Mouse (Mus musculus) embryonic facial prominence, embryonic 12.5 days (tissue): ENCODE measurements at regions not wholly inside any gene's neighbourhood (a gene's known extent, or its start where the extent isn't known, plus 50 kb on each side); places are given as distances from the start of the nearest gene placed in this dataset.
A peak's percentile ranks its signal among the peaks of the same experiment; 100 is the strongest.
"Not testable (repeated sequence)": the region's sequence is repeated elsewhere in the genome, so short reads cannot be mapped to it uniquely, and the experiment has no call there.

ENCODE experiments used
- ATAC-seq: fragments of 200-750 bp; cut with Nextera tagmentation; 2 replicates; pipeline ENCODE4 v1.8.0; 2017; ENCODE audit not compliant: insufficient number of reproducible peaks, insufficient read depth, low FRiP score, low TSS enrichment
- H3K27ac ChIP-seq: fragments of 300-500 bp; sonication (generic); 2 replicates; pipeline ENCODE4 v1.5.1; 2016; ENCODE audit warnings: mild to moderate bottlenecking
- H3K27me3 ChIP-seq: fragments of 300-500 bp; sonication (generic); 2 replicates; pipeline ENCODE4 v1.6.1; 2016; ENCODE audit warnings: mild to moderate bottlenecking, moderate library complexity
- H3K36me3 ChIP-seq: fragments of 300-500 bp; sonication (generic); 2 replicates; pipeline ENCODE4 v1.6.1; 2016; ENCODE audit warnings: mild to moderate bottlenecking
- H3K4me1 ChIP-seq: fragments of 300-500 bp; sonication (generic); 2 replicates; pipeline ENCODE4 v1.6.1; 2016
- H3K4me2 ChIP-seq: fragments of 300-500 bp; sonication (generic); replicated peaks from 2 replicates; pipeline ENCODE4 v1.6.1; 2016; ENCODE audit warnings: mild to moderate bottlenecking, moderate library complexity
- H3K4me3 ChIP-seq: fragments of 300-500 bp; sonication (generic); 2 replicates; pipeline ENCODE4 v1.5.1; 2016; ENCODE audit warnings: mild to moderate bottlenecking
- H3K9ac ChIP-seq: fragments of 300-500 bp; sonication (generic); 2 replicates; pipeline ENCODE4 v1.6.1; 2016; ENCODE audit warnings: mild to moderate bottlenecking, moderate library complexity
- H3K9me3 ChIP-seq: fragments of 300-500 bp; sonication (generic); 2 replicates; pipeline ENCODE4 v1.6.1; 2016; ENCODE audit warnings: mild to moderate bottlenecking, moderate library complexity
- WGBS: fragments of 180-500 bp; shearing (Covaris S2); methylation state at CpG from one replicate; pipeline ENCODE4 v1.1.7; 2016; 5-methylcytosine and 5-hydroxymethylcytosine counted together

DNA sequence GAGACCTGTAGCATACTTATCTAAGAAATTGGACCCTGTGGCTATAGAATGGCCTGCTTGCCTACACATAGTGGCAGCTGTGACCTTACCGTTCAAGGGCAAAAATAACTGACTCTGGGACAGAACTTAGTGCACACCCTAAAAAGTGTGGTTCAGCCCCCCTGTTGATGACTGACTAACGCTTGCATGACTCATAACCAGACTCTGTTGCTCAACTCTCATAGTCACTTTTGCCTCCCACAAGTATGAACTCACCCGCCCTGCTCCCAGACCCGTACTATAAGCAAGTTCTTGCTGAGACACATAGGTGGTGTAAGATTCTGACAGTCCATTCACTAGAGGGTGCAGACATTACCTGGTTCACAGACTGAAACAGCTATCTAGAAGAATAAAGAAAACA lies 424.3 kb upstream of the Cntn5 start:
- no peak overlapping the region for H3K9ac ChIP-seq
- H3K36me3 ChIP-seq: no peaks in the 10 kb centered on the region
- no peaks in the 10 kb centered on the region for H3K9me3 ChIP-seq
- H3K27ac ChIP-seq: no peak overlapping the region
- H3K4me1 ChIP-seq: no peaks in the 10 kb centered on the region
- WGBS: 86% methylated on average over 4 of the region's 4 CpGs
- no peak overlapping the region for H3K4me3 ChIP-seq
- H3K27me3 ChIP-seq: no peaks in the 10 kb centered on the region
- H3K4me2 ChIP-seq: no peak overlapping the region
- ATAC-seq: no peak

DNA sequence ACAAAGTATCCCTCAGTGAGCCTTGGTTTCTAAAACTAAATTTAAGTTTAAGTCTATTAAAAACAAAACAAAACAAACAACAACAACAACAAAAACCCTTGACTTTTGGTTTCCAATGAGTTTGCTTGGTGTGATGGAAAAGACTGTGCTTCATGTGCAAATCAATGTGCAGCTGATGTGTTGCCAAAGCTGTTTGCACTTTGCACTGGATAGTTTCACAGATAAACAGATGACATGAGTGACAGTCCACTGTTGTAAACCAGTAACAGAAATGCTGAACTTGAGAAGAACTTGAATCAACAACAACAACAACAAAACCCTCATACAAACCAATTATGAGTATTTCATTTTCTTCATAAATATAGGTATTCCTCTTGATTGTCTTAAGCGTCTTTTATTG lies 412.6 kb upstream of the Cntn5 start:
- Histone ChIP-seq H3K9ac (no peak overlapping the region), H3K9me3 (no peaks in the 10 kb centered on the region), H3K4me3 (no peak overlapping the region), H3K4me1 (no peaks in the 10 kb centered on the region), H3K4me2 (no peak overlapping the region), H3K27ac (no peak overlapping the region), H3K27me3 (no peaks in the 10 kb centered on the region), H3K36me3 (no peaks in the 10 kb centered on the region)
- WGBS: 81% methylated on average over 1 of the region's 1 CpGs
- no peak for ATAC-seq

DNA sequence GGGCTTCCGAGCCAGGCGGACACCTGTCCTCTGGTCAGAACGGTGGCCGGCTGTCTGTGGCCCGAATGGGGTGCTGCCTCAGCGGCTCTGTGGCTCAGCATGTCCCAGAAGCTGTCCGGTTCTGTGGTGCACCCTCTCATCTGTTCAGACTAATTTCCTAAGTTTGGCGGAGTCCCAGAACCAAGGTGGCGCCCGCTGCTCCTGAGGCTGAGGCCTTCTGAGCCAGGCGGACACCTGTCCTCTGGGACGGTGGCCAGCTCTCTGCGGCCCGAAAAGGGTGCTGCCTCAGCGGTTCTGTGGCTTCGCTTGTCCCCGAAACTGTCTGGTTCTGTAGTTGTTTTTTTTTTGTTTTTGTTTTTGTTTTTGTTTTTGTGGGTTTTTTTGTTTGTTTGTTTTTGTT lies 392.5 kb upstream of the Cntn5 start:
- not testable (repeated sequence) for H3K4me3 ChIP-seq, H3K4me2 ChIP-seq, H3K36me3 ChIP-seq, ATAC-seq, H3K9me3 ChIP-seq, H3K9ac ChIP-seq, H3K27ac ChIP-seq, H3K27me3 ChIP-seq, H3K4me1 ChIP-seq
- WGBS: 92% methylated on average over 17 of the region's 17 CpGs

DNA sequence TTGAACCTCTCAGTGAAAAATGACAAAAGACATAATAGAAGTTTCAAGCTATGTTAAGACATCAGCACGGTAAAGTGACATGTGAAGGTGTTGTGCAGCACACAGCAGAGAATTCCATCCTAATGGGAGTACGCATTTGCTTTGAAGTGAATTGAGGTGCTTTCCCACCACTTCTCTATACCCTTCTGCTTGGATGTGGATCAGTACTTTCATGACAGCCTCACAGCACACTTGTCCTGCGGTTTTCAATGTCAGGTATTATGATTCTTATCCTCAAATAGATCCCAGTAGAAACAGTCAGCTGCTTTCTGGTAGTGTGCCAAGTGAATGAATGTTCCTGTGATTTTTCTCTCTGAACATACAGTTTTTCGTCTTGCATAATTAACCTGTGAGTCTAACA lies 380.6 kb upstream of the Cntn5 start:
- Histone ChIP-seq H3K4me2 (no peak overlapping the region), H3K27ac (no peak overlapping the region), H3K9ac (no peak overlapping the region), H3K4me1 (no peaks in the 10 kb centered on the region), H3K27me3 (no peaks in the 10 kb centered on the region), H3K4me3 (no peak overlapping the region), H3K36me3 (no peaks in the 10 kb centered on the region), H3K9me3 (no peaks in the 10 kb centered on the region)
- 69% methylated on average over 4 of the region's 4 CpGs for WGBS
- ATAC-seq: no peak

DNA sequence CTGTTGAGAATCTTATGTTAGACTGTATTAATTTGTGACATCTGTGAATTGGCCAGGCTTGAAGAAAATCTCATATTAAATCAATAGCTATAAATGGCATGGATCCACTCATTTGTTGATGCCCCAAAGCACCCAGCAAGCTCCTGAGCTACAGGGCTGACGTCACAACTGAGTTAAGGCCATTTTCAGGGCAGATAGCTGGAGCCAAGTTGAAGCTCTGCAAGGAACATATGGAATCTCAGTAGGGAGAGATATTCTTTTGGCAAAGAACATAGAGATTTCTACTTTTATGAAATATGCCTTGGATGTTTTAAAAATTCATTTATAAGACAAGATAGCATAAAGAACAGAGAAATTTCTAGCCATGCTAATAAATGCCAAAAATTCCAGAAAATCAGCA lies 380.0 kb upstream of the Cntn5 start:
- no peaks in the 10 kb centered on the region for H3K27me3 ChIP-seq
- ATAC-seq: no peak
- no peak overlapping the region for H3K27ac ChIP-seq
- no peaks in the 10 kb centered on the region for H3K4me1 ChIP-seq
- no peaks in the 10 kb centered on the region for H3K36me3 ChIP-seq
- WGBS: 58% methylated on average over 1 of the region's 1 CpGs
- H3K4me2 ChIP-seq: no peak overlapping the region
- H3K9me3 ChIP-seq: no peaks in the 10 kb centered on the region
- no peak overlapping the region for H3K4me3 ChIP-seq
- no peak overlapping the region for H3K9ac ChIP-seq

DNA sequence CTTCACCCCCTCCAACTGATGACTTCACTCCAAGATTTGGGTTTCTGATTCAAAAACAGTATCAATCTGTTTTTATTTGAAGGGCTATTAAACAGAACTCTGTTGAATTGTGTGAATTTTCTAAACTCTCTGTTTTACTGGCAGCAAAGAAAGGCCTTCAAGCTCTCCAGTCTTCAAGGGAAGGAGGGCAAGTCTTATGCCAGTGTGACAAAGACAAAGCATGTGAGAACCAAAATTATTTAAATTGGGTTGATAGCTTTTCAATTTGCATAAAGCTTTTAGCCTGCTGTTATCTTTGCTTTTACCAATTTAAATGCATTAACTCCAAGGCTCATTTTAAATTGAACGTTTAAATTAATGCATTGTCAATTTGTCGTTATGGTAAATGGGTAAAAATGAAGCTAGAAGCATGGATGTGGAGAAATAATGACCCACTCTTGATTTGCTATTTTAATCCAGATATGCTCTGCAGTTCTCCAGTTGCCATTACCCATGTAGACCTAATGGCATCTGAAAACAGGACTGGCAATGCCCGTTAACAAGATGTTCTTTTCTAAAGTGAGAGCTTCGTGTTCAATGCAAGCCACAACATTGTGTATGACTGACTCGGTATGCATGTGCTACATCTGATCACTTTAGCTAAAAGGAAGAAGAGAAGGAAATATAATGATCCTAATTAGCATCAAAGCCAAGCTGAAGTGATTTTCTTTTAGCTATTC lies 375.0 kb upstream of the Cntn5 start:
- WGBS: 83% methylated on average over 5 of the region's 5 CpGs
- Histone ChIP-seq H3K4me1 (no peaks in the 10 kb centered on the region), H3K9ac (no peak overlapping the region), H3K4me3 (no peak overlapping the region), H3K36me3 (no peaks in the 10 kb centered on the region), H3K9me3 (no peaks in the 10 kb centered on the region), H3K4me2 (no peak overlapping the region), H3K27me3 (no peaks in the 10 kb centered on the region), H3K27ac (no peak overlapping the region)
- no peak for ATAC-seq

DNA sequence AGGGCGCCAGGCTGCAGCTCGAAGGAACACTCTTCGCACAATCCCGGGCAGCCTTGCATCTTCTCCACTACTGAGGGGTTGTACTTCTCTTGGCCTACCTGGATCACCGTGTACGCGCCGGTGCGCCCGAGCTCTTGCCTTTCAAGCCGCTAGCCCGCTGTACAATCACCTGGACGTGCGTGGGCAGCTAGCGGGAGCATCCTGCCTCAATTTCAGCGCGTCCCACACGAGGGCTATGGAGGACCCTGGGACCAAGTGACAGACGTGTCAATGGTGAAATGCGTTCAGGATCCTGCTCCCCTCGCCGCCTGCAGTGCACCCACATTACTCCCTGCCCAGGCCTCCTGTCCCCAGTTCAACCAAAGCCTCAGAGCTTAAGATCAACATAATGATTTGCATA lies 373.2 kb upstream of the Cntn5 start:
- 94% methylated on average over 22 of the region's 22 CpGs for WGBS

DNA sequence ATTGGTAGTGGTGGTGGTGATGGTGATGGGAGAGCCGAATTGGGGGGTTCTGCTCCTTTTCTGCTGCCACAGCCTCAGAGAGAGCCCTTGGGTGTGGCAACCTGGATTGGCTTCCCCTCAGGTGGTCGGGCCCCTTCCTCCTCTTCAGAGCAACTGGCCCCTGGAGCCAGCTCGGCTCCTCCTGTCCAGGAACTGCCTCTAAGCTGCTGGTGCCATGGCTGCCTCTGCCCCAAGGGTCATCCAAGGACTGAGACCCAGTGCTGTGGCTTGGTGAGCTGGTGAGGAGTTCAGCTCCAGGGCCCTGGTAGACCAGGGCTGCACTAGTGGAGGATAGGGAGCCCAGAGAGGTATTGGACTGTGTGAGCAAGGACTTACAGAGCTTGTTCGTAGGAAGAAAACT lies 372.4 kb upstream of the Cntn5 start:
- Histone ChIP-seq H3K4me1 (no peaks in the 10 kb centered on the region), H3K27ac (no peak overlapping the region), H3K4me3 (no peak overlapping the region), H3K9ac (no peak overlapping the region), H3K4me2 (no peak overlapping the region), H3K36me3 (no peaks in the 10 kb centered on the region), H3K9me3 (no peaks in the 10 kb centered on the region), H3K27me3 (no peaks in the 10 kb centered on the region)
- no peak for ATAC-seq
- 94% methylated on average over 4 of the region's 4 CpGs for WGBS

More for the DNA sequence above, 373.2 kb upstream of the Cntn5 start:
- Histone ChIP-seq H3K27ac (no peak overlapping the region), H3K4me3 (no peak overlapping the region), H3K27me3 (no peaks in the 10 kb centered on the region), H3K9ac (no peak overlapping the region), H3K9me3 (no peaks in the 10 kb centered on the region), H3K4me2 (no peak overlapping the region), H3K4me1 (no peaks in the 10 kb centered on the region), H3K36me3 (no peaks in the 10 kb centered on the region)
- ATAC-seq: no peak

DNA sequence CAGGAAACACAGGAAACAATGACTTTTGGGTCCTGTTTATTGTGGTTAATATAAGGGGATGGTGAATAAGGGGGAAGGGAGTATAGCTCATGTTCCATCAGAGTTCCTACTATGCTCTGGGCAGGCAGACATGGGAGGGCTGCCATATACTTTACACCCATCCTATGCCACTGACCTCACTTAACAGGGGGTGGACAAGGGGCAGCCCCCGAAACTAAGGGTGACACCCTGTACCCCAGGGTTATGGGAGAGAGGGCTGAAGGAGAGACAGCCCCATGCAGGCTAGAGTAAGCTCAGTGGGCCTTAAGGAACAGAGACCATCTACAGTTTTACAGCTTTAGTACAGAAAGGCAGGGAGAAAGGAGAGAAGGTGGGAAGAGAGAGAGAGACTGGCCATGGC lies 352.3 kb upstream of the Cntn5 start:
- Histone ChIP-seq H3K9me3 (no peaks in the 10 kb centered on the region), H3K27me3 (no peaks in the 10 kb centered on the region), H3K27ac (no peak overlapping the region), H3K4me3 (no peak overlapping the region), H3K36me3 (no peaks in the 10 kb centered on the region), H3K4me2 (no peak overlapping the region), H3K4me1 (no peaks in the 10 kb centered on the region), H3K9ac (no peak overlapping the region)
- ATAC-seq: 0 out of 2 replicates have a peak, but pooled peaks have one; percentile 52
- whole genome bisulfite sequencing: 63% methylated on average over 1 of the region's 1 CpGs

DNA sequence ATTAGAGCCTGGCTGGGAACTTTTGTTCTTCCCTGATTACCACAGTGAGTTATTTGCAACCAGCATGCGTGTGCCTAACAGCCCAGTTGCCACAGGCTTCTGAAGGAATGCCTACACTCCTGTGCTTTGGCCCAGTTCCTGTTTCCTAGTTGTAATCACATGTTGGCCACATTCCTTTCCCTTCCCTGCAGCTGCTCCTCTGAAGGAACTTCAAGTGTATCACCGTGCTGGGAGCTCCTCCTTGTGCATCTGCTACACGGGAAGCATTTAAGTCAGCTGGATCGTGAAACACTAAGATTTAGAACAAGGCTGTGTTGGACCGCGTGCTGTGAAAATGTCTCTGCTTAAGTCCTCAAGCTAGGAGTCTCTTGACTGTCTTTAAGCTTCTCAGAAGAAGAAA lies 302.3 kb upstream of the Cntn5 start:
- no peaks in the 10 kb centered on the region for H3K9me3 ChIP-seq
- 69% methylated on average over 6 of the region's 6 CpGs for WGBS
- no peak overlapping the region for H3K9ac ChIP-seq
- no peaks in the 10 kb centered on the region for H3K4me1 ChIP-seq
- H3K4me3 ChIP-seq: no peak overlapping the region
- H3K4me2 ChIP-seq: no peak overlapping the region
- H3K36me3 ChIP-seq: no peaks in the 10 kb centered on the region
- ATAC-seq: no peak
- H3K27ac ChIP-seq: no peak overlapping the region
- H3K27me3 ChIP-seq: no peaks in the 10 kb centered on the region

DNA sequence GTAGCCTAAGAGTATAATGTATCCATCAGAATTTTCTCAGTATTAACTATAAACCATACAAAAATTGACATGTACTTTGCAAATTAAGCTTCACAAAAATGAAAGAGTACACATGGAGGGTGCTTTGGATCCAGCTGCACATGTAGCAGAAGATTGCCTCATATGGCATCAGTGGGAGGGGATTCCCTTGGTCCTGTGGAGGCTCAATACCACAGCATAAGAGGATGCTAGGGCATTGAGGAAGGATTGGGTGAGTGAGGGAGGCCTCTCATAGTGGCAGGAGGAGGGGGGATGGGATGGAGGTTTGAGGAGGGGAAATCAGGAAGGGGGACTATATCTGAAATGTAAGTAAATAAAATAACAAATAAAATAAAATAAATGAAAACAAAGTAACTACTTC lies 301.7 kb upstream of the Cntn5 start:
- Histone ChIP-seq H3K9ac (no peak overlapping the region), H3K27ac (no peak overlapping the region), H3K27me3 (no peaks in the 10 kb centered on the region), H3K9me3 (no peaks in the 10 kb centered on the region), H3K36me3 (no peaks in the 10 kb centered on the region), H3K4me3 (no peak overlapping the region), H3K4me1 (no peaks in the 10 kb centered on the region), H3K4me2 (no peak overlapping the region)
- ATAC-seq: no peak

DNA sequence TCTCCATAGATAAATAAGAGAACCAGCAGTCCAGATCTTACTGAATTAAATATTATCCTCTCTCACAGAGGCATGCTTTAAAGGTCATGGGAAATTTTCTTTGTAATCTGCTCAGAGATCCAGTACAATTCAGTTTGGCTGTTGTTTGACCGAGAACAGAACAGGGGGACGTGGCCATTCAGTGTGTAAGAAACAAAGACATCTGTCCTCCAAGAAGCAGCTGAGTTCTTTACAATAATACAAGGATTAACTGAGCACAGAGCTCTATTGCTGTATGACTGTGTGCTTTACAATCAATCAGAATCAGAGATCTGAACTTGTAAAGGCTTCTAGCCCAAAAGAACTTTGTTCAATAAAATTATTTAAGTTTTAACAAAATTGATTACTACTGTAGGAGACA lies 287.6 kb upstream of the Cntn5 start:
- Histone ChIP-seq H3K9ac (no peak overlapping the region), H3K9me3 (no peaks in the 10 kb centered on the region), H3K27me3 (no peaks in the 10 kb centered on the region), H3K4me2 (no peak overlapping the region), H3K4me1 (no peaks in the 10 kb centered on the region), H3K27ac (no peak overlapping the region), H3K36me3 (no peaks in the 10 kb centered on the region), H3K4me3 (no peak overlapping the region)
- no peak for ATAC-seq
- 54% methylated on average over 2 of the region's 2 CpGs for WGBS

DNA sequence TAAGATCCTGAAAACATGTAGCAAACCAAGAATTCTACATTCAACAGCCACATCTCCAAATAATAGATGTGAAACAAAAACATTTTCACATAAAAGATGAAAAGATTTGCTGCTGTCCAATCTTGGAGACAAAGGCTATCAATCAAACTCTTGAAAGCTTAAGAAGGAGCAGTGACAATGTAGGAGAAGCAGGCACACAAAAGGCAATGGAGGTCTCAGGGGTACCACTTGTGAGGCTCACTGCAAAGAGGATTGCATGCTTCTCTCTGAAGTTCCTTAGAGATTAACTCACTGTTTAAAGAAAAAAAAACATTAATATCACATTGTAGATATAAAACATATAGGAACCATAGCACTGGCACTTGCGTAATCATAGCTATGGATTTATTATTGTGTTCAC lies 241.2 kb upstream of the Cntn5 start:
- Histone ChIP-seq H3K4me1 (no peaks in the 10 kb centered on the region), H3K36me3 (no peaks in the 10 kb centered on the region), H3K9me3 (no peaks in the 10 kb centered on the region), H3K4me3 (no peak overlapping the region), H3K4me2 (no peak overlapping the region), H3K27ac (no peak overlapping the region), H3K9ac (no peak overlapping the region), H3K27me3 (no peaks in the 10 kb centered on the region)
- WGBS: 100% methylated on average over 1 of the region's 1 CpGs
- no peak for ATAC-seq
